Mouse (Mus musculus) midbrain, embryonic 11.5 days (tissue): ENCODE data around the gene Ip6k1. TPM values are rescaled to one million over a fixed set of nuclear protein-coding genes. Genes with fewer than 3 reads are reported as not detected.
A peak's percentile ranks its signal among the peaks of the same experiment; 100 is the strongest.

Experiments
- ATAC-seq: fragments of 200-750 bp; cut with Nextera tagmentation; 2 replicates; pipeline ENCODE4 v1.8.0; 2017; ENCODE audit warnings: moderate TSS enrichment, moderate library complexity; ENCODE audit not compliant: low FRiP score
- DNase-seq: peaks from one replicate; pipeline ENCODE4 v3.0.0; 2015; ENCODE audit warnings: low spot score; ENCODE audit errors: missing footprints
- H3K27ac ChIP-seq: fragments of 300-500 bp; sonication (generic); 2 replicates; pipeline ENCODE4 v1.5.1; 2014; ENCODE audit warnings: low read depth, low read length
- H3K27me3 ChIP-seq: fragments of 300-500 bp; sonication (generic); 2 replicates; pipeline ENCODE4 v1.6.1; 2014; ENCODE audit warnings: mild to moderate bottlenecking, low read length, moderate library complexity, mixed read lengths; ENCODE audit not compliant: control insufficient read depth, insufficient read depth
- H3K36me3 ChIP-seq: fragments of 300-500 bp; sonication (generic); 2 replicates; pipeline ENCODE4 v1.6.1; 2014; ENCODE audit warnings: mild to moderate bottlenecking, low read length, moderate library complexity, mixed read lengths; ENCODE audit not compliant: control insufficient read depth, insufficient read depth
- H3K4me1 ChIP-seq: fragments of 300-500 bp; sonication (generic); 2 replicates; pipeline ENCODE4 v1.6.1; 2014; ENCODE audit warnings: low read length; ENCODE audit not compliant: control insufficient read depth, insufficient read depth
- H3K4me2 ChIP-seq: fragments of 300-500 bp; sonication (generic); 2 replicates; pipeline ENCODE4 v1.6.1; 2014; ENCODE audit warnings: mild to moderate bottlenecking, moderate library complexity
- H3K4me3 ChIP-seq: fragments of 300-500 bp; sonication (generic); 2 replicates; pipeline ENCODE4 v1.5.1; 2014; ENCODE audit warnings: low read depth, low read length
- H3K9ac ChIP-seq: fragments of 300-500 bp; sonication (generic); 2 replicates; pipeline ENCODE4 v1.6.1; 2014; ENCODE audit warnings: low read length
- H3K9me3 ChIP-seq: fragments of 300-500 bp; sonication (generic); 2 replicates; pipeline ENCODE4 v1.6.1; 2016; ENCODE audit warnings: low read length; ENCODE audit not compliant: control insufficient read depth
- WGBS: fragments of 180-500 bp; shearing (Covaris S2); extraction: QIAGEN DNeasy Blood & Tissue Kit; methylation state at CpG from one replicate; pipeline ENCODE4 v1.1.7; 2014; 5-methylcytosine and 5-hydroxymethylcytosine counted together
- polyA plus RNA-seq: library from polyadenylated mRNA; unstranded; fragments of >200 nt; fragmentation: Nextera tagmentation; extraction: Ambion mirVana; gene quantifications from 2 replicates; pipeline ENCODE4 v1.2.1, GENCODE M21; 2014

Gene Ip6k1
- 31.6 and 34.8 TPM in 2 replicates for polyA plus RNA-seq

DNA sequence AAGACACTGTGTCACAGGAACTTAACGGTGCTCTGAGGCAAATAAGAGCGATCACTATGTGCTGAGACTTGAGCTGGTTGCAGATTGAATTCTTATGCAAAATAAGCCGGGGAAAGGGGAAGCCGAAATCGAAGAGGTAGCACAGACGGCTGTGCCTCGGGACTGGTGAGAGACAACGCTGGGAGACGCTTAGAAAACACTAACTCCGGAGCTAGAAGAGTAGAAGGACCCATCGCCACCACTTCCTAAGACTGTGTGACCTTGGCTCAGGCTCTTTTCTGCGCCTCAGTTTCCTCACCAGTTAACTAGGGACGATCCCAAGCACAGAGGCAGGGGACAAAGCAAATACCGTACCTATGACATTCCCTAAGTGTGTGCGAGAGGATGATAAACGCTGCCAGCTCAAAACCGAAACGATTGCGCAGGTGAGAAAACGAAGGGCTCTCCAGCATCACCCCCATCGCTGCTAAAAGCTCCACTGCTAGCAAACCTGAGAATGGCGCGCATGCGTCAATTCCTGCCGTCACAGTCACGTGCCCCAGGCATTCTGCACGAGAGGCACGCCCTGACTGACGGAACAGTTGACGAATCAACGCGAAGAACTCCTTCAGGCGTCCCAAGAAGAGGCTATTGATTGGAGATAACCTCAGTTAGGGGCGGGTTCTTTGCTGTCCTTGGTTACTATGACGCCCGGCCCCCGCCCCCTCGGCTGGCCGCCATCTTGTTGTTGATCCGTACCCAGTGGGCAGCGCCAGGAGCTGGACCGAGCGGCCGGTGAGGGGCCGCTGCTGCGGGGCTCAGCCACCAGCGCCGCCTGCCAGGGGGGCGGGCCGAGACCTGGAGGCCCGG, at the start of gene Ip6k1:
TSS of gene Ip6k1 (plus strand) at position 580 of the 849 bp plus-strand sequence.
- peaks cover 9% of the 10 kb centered on the region for H3K4me1 ChIP-seq
- H3K27ac ChIP-seq, result peak within 1 kb of the TSS; percentile 73
- DNase-seq, result peak; percentile 100
- H3K27me3 ChIP-seq, result no peaks in the 10 kb centered on the region
- WGBS, result under 1% methylated on average over 49 of the region's 51 CpGs
- peak within 1 kb of the TSS; percentile 75 for H3K4me3 ChIP-seq
- H3K9ac ChIP-seq, result peak within 1 kb of the TSS; percentile 93
- H3K4me2 ChIP-seq, result peak within 1 kb of the TSS; percentile 81
- peak; percentile 100 for ATAC-seq
- no peaks in the 10 kb centered on the region for H3K36me3 ChIP-seq
- no peaks in the 10 kb centered on the region for H3K9me3 ChIP-seq

GRCm38 (mm10) chr9:107955613-107956289, 46.5 kb upstream of the Ip6k1 start:
- no peak for DNase-seq
- H3K4me2 ChIP-seq, result no peak overlapping the region
- no peak for ATAC-seq
- no peak overlapping the region for H3K4me3 ChIP-seq
- no peak overlapping the region for H3K27ac ChIP-seq
- H3K9me3 ChIP-seq, result no peaks in the 10 kb centered on the region
- H3K9ac ChIP-seq, result no peak overlapping the region
- no peaks in the 10 kb centered on the region for H3K27me3 ChIP-seq
- peaks cover 11% of the 10 kb centered on the region; the same call in 1 of the 2 replicates for H3K36me3 ChIP-seq
- WGBS, result 84% methylated on average over 6 of the region's 6 CpGs
- peaks cover 10% of the 10 kb centered on the region for H3K4me1 ChIP-seq

GRCm38 (mm10) chr9:107957141-107957540, 45.2 kb upstream of the Ip6k1 start:
- no peak for ATAC-seq

GRCm38 (mm10) chr9:107959896-107960295, 42.4 kb upstream of the Ip6k1 start:
- Histone ChIP-seq H3K4me3 (no peak overlapping the region), H3K4me2 (no peak overlapping the region), H3K4me1 (0 out of 2 replicates have a peak, but pooled peaks cover 3% of the 10 kb centered on the region), H3K36me3 (peaks cover 11% of the 10 kb centered on the region), H3K9me3 (no peaks in the 10 kb centered on the region), H3K27ac (no peak overlapping the region), H3K27me3 (no peaks in the 10 kb centered on the region), H3K9ac (no peak overlapping the region)
- ATAC-seq (no peak), DNase-seq (no peak)
- 57% methylated on average over 6 of the region's 6 CpGs for WGBS

More at GRCm38 (mm10) chr9:107957141-107957540, 45.2 kb upstream of the Ip6k1 start:
- Histone ChIP-seq H3K9me3 (no peaks in the 10 kb centered on the region), H3K4me2 (no peak overlapping the region), H3K4me3 (no peak overlapping the region), H3K4me1 (peaks cover 3% of the 10 kb centered on the region; the same call in 1 of the 2 replicates), H3K36me3 (peaks cover 11% of the 10 kb centered on the region), H3K9ac (no peak overlapping the region), H3K27me3 (no peaks in the 10 kb centered on the region), H3K27ac (no peak overlapping the region)
- DNase-seq, result no peak
- WGBS, result 25% methylated on average over 6 of the region's 6 CpGs

DNA sequence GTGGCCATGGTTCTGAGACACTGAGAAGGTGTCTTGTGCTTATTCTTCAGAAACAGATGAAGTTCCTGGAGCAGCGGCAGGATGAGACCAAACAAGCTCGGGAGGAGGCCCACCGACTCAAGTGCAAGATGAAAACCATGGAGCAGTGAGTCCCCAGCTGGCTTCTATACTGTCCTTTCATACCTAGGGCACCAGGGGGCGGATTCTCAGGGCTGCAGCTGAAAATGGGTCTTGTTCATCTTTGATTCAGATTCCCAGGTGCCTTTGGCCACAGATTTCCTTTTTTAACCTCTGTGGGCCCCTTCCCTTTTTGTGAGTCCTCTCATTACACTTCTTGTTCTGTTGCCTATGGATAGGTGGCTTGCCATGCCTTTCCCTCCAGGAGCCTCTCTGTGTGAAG, 41.4 kb upstream of the Ip6k1 start:
- DNase-seq (no peak), ATAC-seq (no peak)
- Histone ChIP-seq H3K9me3 (no peaks in the 10 kb centered on the region), H3K4me2 (no peak overlapping the region), H3K27ac (no peak overlapping the region), H3K27me3 (no peaks in the 10 kb centered on the region), H3K4me1 (0 out of 2 replicates have a peak, but pooled peaks cover 3% of the 10 kb centered on the region), H3K36me3 (peaks cover 11% of the 10 kb centered on the region), H3K9ac (no peak overlapping the region), H3K4me3 (no peak overlapping the region)
- WGBS, result 75% methylated on average over 4 of the region's 4 CpGs

- DNase-seq (no peak), ATAC-seq (no peak)
- WGBS, result 70% methylated on average over 10 of the region's 10 CpGs
- Histone ChIP-seq H3K4me2 (no peak overlapping the region), H3K36me3 (peaks cover 11% of the 10 kb centered on the region), H3K27me3 (no peaks in the 10 kb centered on the region), H3K9me3 (no peaks in the 10 kb centered on the region), H3K27ac (no peak overlapping the region), H3K4me3 (no peak overlapping the region), H3K4me1 (0 out of 2 replicates have a peak, but pooled peaks cover 3% of the 10 kb centered on the region), H3K9ac (no peak overlapping the region)
Observed at GRCm38 (mm10) chr9:107961351-107961762, 40.9 kb upstream of the Ip6k1 start.

- no peak overlapping the region for H3K9ac ChIP-seq
- no peak overlapping the region for H3K4me2 ChIP-seq
- H3K4me3 ChIP-seq, result no peak overlapping the region
- no peaks in the 10 kb centered on the region for H3K27me3 ChIP-seq
- no peak for DNase-seq
- no peak; the same call in 1 of the 2 replicates for ATAC-seq
- WGBS, result 47% methylated on average over 5 of the region's 5 CpGs
- H3K27ac ChIP-seq, result peak overlapping the region; percentile 6; the same call in 1 of the 2 replicates
- H3K36me3 ChIP-seq, result peaks cover 11% of the 10 kb centered on the region
- no peaks in the 10 kb centered on the region for H3K9me3 ChIP-seq
- 0 out of 2 replicates have a peak, but pooled peaks cover 3% of the 10 kb centered on the region for H3K4me1 ChIP-seq
Observed at GRCm38 (mm10) chr9:107961881-107962280, 40.4 kb upstream of the Ip6k1 start.

DNA sequence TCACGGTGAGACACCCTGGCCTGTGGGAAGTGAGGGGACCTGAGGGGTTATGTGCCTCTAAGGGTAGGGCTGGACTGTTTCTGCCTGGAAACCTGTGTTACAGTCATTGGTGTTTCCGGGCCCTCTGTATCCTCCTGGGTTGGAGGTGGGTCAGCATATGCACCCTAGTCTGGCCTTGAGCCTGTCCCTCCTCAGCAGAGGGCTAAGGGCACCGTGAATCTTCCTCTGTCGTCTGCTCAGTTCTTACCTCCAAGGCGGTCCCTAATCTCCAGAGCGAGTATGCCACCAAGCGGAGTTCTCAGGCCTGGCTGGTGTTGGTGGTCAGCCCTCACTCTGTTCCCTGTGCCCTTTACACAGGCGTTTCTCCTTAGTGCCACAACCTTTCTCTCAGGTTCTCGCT, 39.4 kb upstream of the Ip6k1 start:
- Histone ChIP-seq H3K4me2 (no peak overlapping the region), H3K4me1 (no peaks in the 10 kb centered on the region), H3K9ac (no peak overlapping the region), H3K4me3 (no peak overlapping the region), H3K27ac (no peak overlapping the region), H3K9me3 (no peaks in the 10 kb centered on the region), H3K36me3 (peaks cover 4% of the 10 kb centered on the region), H3K27me3 (no peaks in the 10 kb centered on the region)
- ATAC-seq, result no peak
- no peak for DNase-seq
- 86% methylated on average over 9 of the region's 9 CpGs for WGBS

DNA sequence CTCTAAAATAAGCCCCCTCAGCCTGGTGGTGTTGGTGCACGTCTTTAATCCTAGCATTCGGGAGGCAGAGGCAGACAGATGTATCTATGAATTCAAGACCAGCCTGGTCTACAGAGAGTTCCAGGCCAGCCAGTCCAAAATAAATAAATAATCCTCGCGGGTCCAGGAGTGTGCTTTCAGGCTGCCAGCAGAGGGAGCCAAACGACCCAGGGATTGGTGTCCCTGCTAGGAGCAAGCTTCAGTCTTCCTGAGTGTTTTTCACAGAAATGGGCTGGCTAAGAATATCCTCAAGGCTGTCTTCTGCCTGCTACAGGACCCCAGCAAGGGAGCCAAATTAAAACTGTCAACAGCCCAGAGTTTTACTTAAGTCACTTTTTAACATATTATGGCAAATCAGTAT, 38.6 kb upstream of the Ip6k1 start:
- peak; percentile 70; the same call in 1 of the 2 replicates for ATAC-seq
- H3K4me1 ChIP-seq, result no peaks in the 10 kb centered on the region
- H3K4me2 ChIP-seq, result no peak overlapping the region
- DNase-seq, result peak; percentile 93
- H3K9me3 ChIP-seq, result no peaks in the 10 kb centered on the region
- no peak overlapping the region for H3K9ac ChIP-seq
- 16% methylated on average over 5 of the region's 5 CpGs for WGBS
- H3K27me3 ChIP-seq, result no peaks in the 10 kb centered on the region
- H3K36me3 ChIP-seq, result peaks cover 4% of the 10 kb centered on the region
- H3K4me3 ChIP-seq, result no peak overlapping the region
- H3K27ac ChIP-seq, result no peak overlapping the region
